Mouse (Mus musculus) CH12.LX (cell line): ENCODE results near the gene Bysl. TPM values are rescaled to one million over a fixed set of nuclear protein-coding genes. Genes with fewer than 3 reads are reported as not detected.

Experiments
- DNase-seq: peaks from one replicate; pipeline ENCODE4 v3.0.0-alpha.2; 2013; ENCODE audit errors: extremely low read depth
- H3K27ac ChIP-seq: 2 replicates; pipeline ENCODE4 v1.5.1; 2012; ENCODE audit warnings: low read depth, mild to moderate bottlenecking, control low read depth, moderate library complexity; ENCODE audit not compliant: insufficient read depth
- H3K27me3 ChIP-seq: replicated peaks from 2 replicates; pipeline ENCODE3; 2012; ENCODE audit warnings: inconsistent platforms
- H3K36me3 ChIP-seq, 2 experiments: replicated peaks in 1 of 2; 2 replicates each; pipeline versions ENCODE3 to v1.6.1; 2012; ENCODE audit warnings: inconsistent platforms in 1 of 2, low read length in 1 of 2, mild to moderate bottlenecking in 1 of 2, mixed read lengths in 1 of 2, moderate library complexity in 1 of 2; ENCODE audit not compliant: control insufficient read depth in 1 of 2, insufficient read depth in 1 of 2
- H3K4me1 ChIP-seq, 2 experiments: 2 replicates each; pipeline ENCODE4 v1.6.1; 2012; ENCODE audit warnings: inconsistent platforms in 1 of 2, moderate library complexity in 1 of 2; ENCODE audit not compliant: insufficient read depth in 2 of 2, control insufficient read depth in 1 of 2
- H3K4me2 ChIP-seq: 2 replicates; pipeline ENCODE4 v1.6.1; 2012; ENCODE audit warnings: low read depth, mild to moderate bottlenecking, control low read depth; ENCODE audit not compliant: poor library complexity, insufficient read depth, severe bottlenecking
- H3K4me3 ChIP-seq, 3 experiments: fragments of 150-350 bp in 1 of 3; sonication (generic) in 1 of 3; replicated peaks in 1 of 3; 2 replicates each; pipeline versions ENCODE3 to v1.5.1; 2011 to 2012; ENCODE audit warnings: low read depth in 2 of 3, low read length in 2 of 3, mild to moderate bottlenecking in 2 of 3, moderate library complexity in 2 of 3, control low read depth in 1 of 3, improper control_type of control experiment in 1 of 3, inconsistent platforms in 1 of 3, mixed read lengths in 1 of 3; ENCODE audit not compliant: poor library complexity in 1 of 3
- H3K79me2 ChIP-seq: replicated peaks from 2 replicates; pipeline ENCODE4 v1.6.1; 2012; ENCODE audit warnings: mild to moderate bottlenecking, moderate library complexity; ENCODE audit not compliant: control insufficient read depth, poor library complexity, insufficient read depth, severe bottlenecking; ENCODE audit errors: extremely low read depth
- H3K9ac ChIP-seq: 2 replicates; pipeline ENCODE4 v1.6.1; 2012; ENCODE audit warnings: low read depth, mild to moderate bottlenecking, control low read depth, moderate library complexity; ENCODE audit not compliant: insufficient read depth
- H3K9me3 ChIP-seq: replicated peaks from 2 replicates; pipeline ENCODE3; 2012; ENCODE audit warnings: low read length, inconsistent platforms, mixed read lengths
- CHD1 ChIP-seq: IDR thresholded peaks from 2 replicates; pipeline ENCODE4 v1.6.1; 2012; ENCODE audit warnings: low read depth, low read length, improper control_type of control experiment, inconsistent platforms
- CHD2 ChIP-seq: IDR thresholded peaks from 2 replicates; pipeline ENCODE4 v1.6.1; 2011; ENCODE audit warnings: low read length, improper control_type of control experiment
- E2F4 ChIP-seq: IDR thresholded peaks from 2 replicates; pipeline ENCODE4 v1.6.1; 2011; ENCODE audit warnings: low read depth, low read length, improper control_type of control experiment; ENCODE audit not compliant: insufficient replicate concordance
- EP300 ChIP-seq: IDR thresholded peaks from 2 replicates; pipeline ENCODE4 v1.6.1; 2011; ENCODE audit warnings: low read length, improper control_type of control experiment
- ETS1 ChIP-seq: conservative IDR thresholded peaks from 2 replicates; pipeline ENCODE4 v1.6.1; 2012; ENCODE audit warnings: low read depth, mild to moderate bottlenecking, inconsistent platforms, low read length, improper control_type of control experiment, moderate library complexity
- GABPA ChIP-seq: IDR thresholded peaks from 2 replicates; pipeline ENCODE4 v1.6.1; 2012; ENCODE audit warnings: low read depth, low read length, improper control_type of control experiment, inconsistent platforms; ENCODE audit not compliant: insufficient replicate concordance
- HCFC1 ChIP-seq: IDR thresholded peaks from 2 replicates; pipeline ENCODE4 v1.6.1; 2012; ENCODE audit warnings: low read depth, mild to moderate bottlenecking, inconsistent platforms, low read length, improper control_type of control experiment
- IRF4 ChIP-seq: IDR thresholded peaks from 2 replicates; pipeline ENCODE4 v1.6.1; 2014; ENCODE audit warnings: low read depth, mild to moderate bottlenecking, inconsistent platforms, low read length, improper control_type of control experiment
- JUN ChIP-seq: IDR thresholded peaks from 2 replicates; pipeline ENCODE4 v1.6.1; 2011; ENCODE audit warnings: low read depth, mild to moderate bottlenecking, low read length, improper control_type of control experiment, moderate library complexity; ENCODE audit not compliant: insufficient read depth
- KAT2A ChIP-seq: IDR thresholded peaks from 2 replicates; pipeline ENCODE4 v1.6.1; 2012; ENCODE audit warnings: low read length, improper control_type of control experiment, inconsistent platforms; ENCODE audit not compliant: insufficient replicate concordance
- MAX ChIP-seq: IDR thresholded peaks from 2 replicates; pipeline ENCODE4 v1.6.1; 2011; ENCODE audit warnings: low read length, improper control_type of control experiment
- MEF2A ChIP-seq: IDR thresholded peaks from 2 replicates; pipeline ENCODE4 v1.6.1; 2014; ENCODE audit warnings: low read depth, mild to moderate bottlenecking, inconsistent platforms, low read length, improper control_type of control experiment, borderline replicate concordance
- MXI1 ChIP-seq: IDR thresholded peaks from 2 replicates; pipeline ENCODE4 v1.6.1; 2011; ENCODE audit warnings: mild to moderate bottlenecking, low read depth, low read length, improper control_type of control experiment
- MYC ChIP-seq: IDR thresholded peaks from 2 replicates; pipeline ENCODE4 v1.6.1; 2011; ENCODE audit warnings: low read depth, mild to moderate bottlenecking, improper control_type of control experiment, low read length
- NELFE ChIP-seq: IDR thresholded peaks from 2 replicates; pipeline ENCODE4 v1.6.1; 2011; ENCODE audit warnings: low read depth, low read length, improper control_type of control experiment
- RCOR1 ChIP-seq: conservative IDR thresholded peaks from 2 replicates; pipeline ENCODE4 v1.6.1; 2012; ENCODE audit warnings: low read depth, mild to moderate bottlenecking, inconsistent platforms, low read length, improper control_type of control experiment
- TBP ChIP-seq: conservative IDR thresholded peaks from 2 replicates; pipeline ENCODE4 v1.6.1; 2011; ENCODE audit warnings: low read depth, low read length, improper control_type of control experiment
- UBTF ChIP-seq: IDR thresholded peaks from 2 replicates; pipeline ENCODE4 v1.6.1; 2012; ENCODE audit warnings: low read depth, mild to moderate bottlenecking, inconsistent platforms, low read length, improper control_type of control experiment, moderate library complexity
- ZC3H11A ChIP-seq: IDR thresholded peaks from 2 replicates; pipeline ENCODE4 v1.6.1; 2012; ENCODE audit warnings: low read depth, mild to moderate bottlenecking, inconsistent platforms, low read length, improper control_type of control experiment
- dilution Hi-C: fragments of 300-500 bp; cut with MboI; formaldehyde crosslinking; loops from 2 replicates; pipeline ENCODE4 v1.14.3; 2020; ENCODE audit warnings: low sequenced_read_pairs; ENCODE audit not compliant: extremely low pct_unique_long_range_greater_than_20kb, extremely low pct_ligation_motif_present
- in situ Hi-C: fragments of 300-500 bp; cut with MboI; formaldehyde crosslinking; loops from 3 replicates; pipeline ENCODE4 v1.14.3; 2019; ENCODE audit warnings: low sequenced_read_pairs, low pct_ligation_motif_present, low pct_unique_long_range_greater_than_20kb, mixed read lengths
- polyA plus RNA-seq: library from polyadenylated mRNA; unstranded; fragments of >175 nt; gene quantifications from 2 replicates; pipeline ENCODE4 v1.2.1, GENCODE M21; 2012; ENCODE audit warnings: low read depth; ENCODE audit not compliant: insufficient read length
- total RNA-seq, 2 experiments: library from RNA; depleted of rRNA; stranded (reverse); fragments of 300-350 nt in 1 of 2; fragments of >200 nt in 1 of 2; gene quantifications; 2 replicates each; pipeline ENCODE4 v1.2.3; 2012 to 2014

Gene Bysl
- total and polyA plus RNA-seq, 3 experiments, result 24.0 to 60.5 (median 28.0) TPM

DNA sequence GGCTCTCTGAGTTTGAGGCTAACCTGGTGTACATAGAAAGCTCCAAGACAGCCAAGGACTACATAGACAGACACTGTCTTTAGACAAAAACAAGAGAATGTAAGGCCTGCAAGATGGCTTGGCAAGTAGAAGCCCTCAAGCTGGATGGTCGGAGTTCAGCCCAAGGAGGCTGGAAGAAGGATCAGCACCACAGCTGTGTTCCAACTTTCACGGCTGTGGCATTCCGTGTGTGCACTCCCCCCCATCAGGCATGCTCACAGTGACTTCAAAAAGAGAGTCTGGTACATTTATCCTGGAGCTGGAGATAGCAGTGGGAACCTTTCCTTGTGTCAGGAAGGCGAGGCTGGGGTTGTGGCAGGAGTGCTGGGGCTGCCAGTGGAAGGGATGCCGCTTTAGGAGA is 14.7 kb upstream of the Bysl start:
- Histone ChIP-seq H3K4me3 (no peak overlapping the region), H3K4me2 (no peak overlapping the region), H3K9me3 (peaks cover 5% of the 10 kb centered on the region), H3K4me1 (peaks cover 4 to 20% of the 10 kb centered on the region in 2 experiments; a peak in 2 of 4 replicates), H3K27ac (no peak overlapping the region), H3K79me2 (0 out of 2 replicates have a peak, but pooled peaks cover 2% of the 10 kb centered on the region), H3K27me3 (no peaks in the 10 kb centered on the region), H3K9ac (no peak overlapping the region), H3K36me3 (peaks cover 36 to 58% of the 10 kb centered on the region in 2 experiments)
- DNase-seq, result no peak
- dilution Hi-C loops, result no loop called here
- in situ Hi-C loops, result no loop called here
- no peak for TF ChIP-seq E2F4
- no peak for TF ChIP-seq CHD1
- TF ChIP-seq EP300, result no peak
- no peak for TF ChIP-seq MEF2A
- no peak for TF ChIP-seq MYC
- TF ChIP-seq HCFC1, result no peak
- no peak for TF ChIP-seq MXI1
- no peak for TF ChIP-seq CHD2
- no peak for TF ChIP-seq JUN
- no peak for TF ChIP-seq MAX
- no peak for TF ChIP-seq NELFE
- no peak for TF ChIP-seq TBP
- TF ChIP-seq KAT2A, result no peak
- no peak for TF ChIP-seq RCOR1
- TF ChIP-seq UBTF, result no peak
- TF ChIP-seq ZC3H11A, result no peak
- TF ChIP-seq IRF4, result no peak
- TF ChIP-seq ETS1, result no peak
- TF ChIP-seq GABPA, result no peak

DNA sequence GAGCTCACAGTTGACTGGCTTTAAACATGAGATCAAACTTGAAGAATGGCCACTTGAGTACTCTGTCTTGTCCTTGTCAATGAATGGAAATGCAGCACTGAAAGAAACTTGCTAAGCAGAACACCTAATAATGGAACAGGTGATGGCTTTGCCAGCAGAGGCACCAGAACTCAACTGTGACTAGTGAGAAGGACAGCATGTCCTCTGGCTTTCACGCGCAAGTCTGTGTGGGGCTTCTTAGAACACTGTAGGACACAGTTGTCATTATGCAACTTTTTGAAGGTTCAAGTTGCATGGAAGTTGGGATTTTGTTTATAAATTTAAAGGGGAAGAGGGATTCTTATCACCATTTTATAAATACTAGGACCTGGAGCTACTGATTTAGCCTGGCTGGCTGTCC is 13.8 kb upstream of the Bysl start:
- Histone ChIP-seq H3K9ac (no peak overlapping the region), H3K36me3 (peaks cover 40 to 65% of the 10 kb centered on the region in 2 experiments), H3K27ac (no peak overlapping the region), H3K4me1 (peaks cover 4 to 13% of the 10 kb centered on the region in 2 experiments; a peak in 2 of 4 replicates), H3K9me3 (peaks cover 5% of the 10 kb centered on the region), H3K27me3 (no peaks in the 10 kb centered on the region), H3K79me2 (0 out of 2 replicates have a peak, but pooled peaks cover 2% of the 10 kb centered on the region), H3K4me3 (no peak overlapping the region), H3K4me2 (no peak overlapping the region)
- DNase-seq, result no peak
- in situ Hi-C loops (no loop called here), dilution Hi-C loops (no loop called here)
- no peak for TF ChIP-seq CHD2
